Mouse (Mus musculus): ENCODE results near the gene Mpi. TPM values are rescaled to one million over a fixed set of nuclear protein-coding genes. Genes with fewer than 3 reads are reported as not detected.

The Mpi gene
- polyA plus RNA-seq, 1 experiment, result 102 TPM

- Histone ChIP-seq H3K27ac (ENCODE audit: insufficient read depth, low read length) (peak overlapping the region; percentile 11; the same call in 1 of the 2 replicates), H3K4me1 (ENCODE audit: control insufficient read depth, insufficient read depth, low read length) (no peaks in the 10 kb centered on the region), H3K4me3 (ENCODE audit: insufficient read depth, low read length) (peak overlapping the region; percentile 43)
- no peak for TF ChIP-seq CTCF (IDR thresholded peaks at IDR 0.05; ENCODE audit: extremely low read depth, insufficient read depth, low read length)
- no peak for TF ChIP-seq POLR2A (IDR thresholded peaks at IDR 0.05; ENCODE audit: extremely low read depth, insufficient read depth, low read length)
These were observed 49.5 kb downstream of the Mpi start for GRCm38 (mm10) chr9:57502911-57503621.

GRCm38 (mm10) chr9:57501861-57502260 is 50.7 kb downstream of the Mpi start:
- H3K4me3 ChIP-seq (ENCODE audit: insufficient read depth, low read length), result peak overlapping the region; percentile 43
- H3K27ac ChIP-seq (ENCODE audit: insufficient read depth, low read length), result no peak overlapping the region
- no peaks in the 10 kb centered on the region for H3K4me1 ChIP-seq (ENCODE audit: control insufficient read depth, insufficient read depth, low read length)
- TF ChIP-seq CTCF (IDR thresholded peaks at IDR 0.05; ENCODE audit: extremely low read depth, insufficient read depth, low read length) (no peak), POLR2A (IDR thresholded peaks at IDR 0.05; ENCODE audit: extremely low read depth, insufficient read depth, low read length) (no peak)

DNA sequence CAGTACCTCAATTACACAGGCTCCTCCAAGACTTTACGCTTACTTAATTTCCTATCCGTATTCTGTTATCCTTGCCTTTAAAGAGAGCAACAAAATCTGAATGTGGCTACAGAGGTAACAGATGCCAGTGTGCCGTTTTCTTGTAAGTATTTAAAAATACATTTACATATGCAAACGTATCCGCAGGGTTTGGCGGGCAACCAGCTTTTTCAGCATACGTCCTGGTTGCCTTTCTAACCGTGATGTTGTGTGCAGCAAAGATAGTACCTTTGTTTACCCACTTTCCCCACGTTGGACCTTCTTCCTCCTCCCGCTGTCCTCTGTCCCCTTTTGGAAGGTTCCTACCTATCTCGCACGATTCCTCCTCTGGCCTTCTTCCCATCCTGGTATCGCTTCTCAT is 51.1 kb downstream of the Mpi start:
- H3K4me1 ChIP-seq (ENCODE audit: control insufficient read depth, insufficient read depth, low read length), result no peaks in the 10 kb centered on the region
- TF ChIP-seq POLR2A (IDR thresholded peaks at IDR 0.05; ENCODE audit: extremely low read depth, insufficient read depth, low read length) (no peak), CTCF (IDR thresholded peaks at IDR 0.05; ENCODE audit: extremely low read depth, insufficient read depth, low read length) (no peak)
- peak overlapping the region; percentile 43 for H3K4me3 ChIP-seq (ENCODE audit: insufficient read depth, low read length)
- no peak overlapping the region for H3K27ac ChIP-seq (ENCODE audit: insufficient read depth, low read length)

DNA sequence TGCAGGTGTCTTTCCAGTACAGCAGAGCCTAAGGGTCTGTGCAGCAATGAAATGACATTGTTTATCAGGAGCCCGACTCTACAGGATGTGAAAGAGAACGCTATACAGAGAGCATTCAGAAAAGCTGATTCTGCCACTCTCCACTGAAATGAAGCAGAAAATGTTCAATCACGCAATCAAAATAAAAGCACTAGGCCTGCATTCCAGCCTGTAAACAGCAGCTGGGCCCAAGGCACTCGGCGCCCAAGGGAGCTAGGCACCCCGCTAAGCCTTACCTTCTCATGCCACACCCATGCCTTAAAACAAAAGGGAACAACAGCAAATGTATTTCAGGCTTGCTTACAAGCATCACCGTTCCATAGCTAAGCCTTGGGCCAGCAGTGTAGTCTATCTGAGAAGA is 54.0 kb downstream of the Mpi start:
- no peaks in the 10 kb centered on the region for H3K4me1 ChIP-seq (ENCODE audit: control insufficient read depth, insufficient read depth, low read length)
- H3K4me3 ChIP-seq (ENCODE audit: insufficient read depth, low read length), result no peak overlapping the region
- TF ChIP-seq POLR2A (IDR thresholded peaks at IDR 0.05; ENCODE audit: extremely low read depth, insufficient read depth, low read length) (no peak), CTCF (IDR thresholded peaks at IDR 0.05; ENCODE audit: extremely low read depth, insufficient read depth, low read length) (no peak)
- H3K27ac ChIP-seq (ENCODE audit: insufficient read depth, low read length), result no peak overlapping the region

GRCm38 (mm10) chr9:57497236-57497635 is 55.3 kb downstream of the Mpi start:
- TF ChIP-seq CTCF (IDR thresholded peaks at IDR 0.05; ENCODE audit: extremely low read depth, insufficient read depth, low read length) (no peak), POLR2A (IDR thresholded peaks at IDR 0.05; ENCODE audit: extremely low read depth, insufficient read depth, low read length) (no peak)
- Histone ChIP-seq H3K4me1 (ENCODE audit: control insufficient read depth, insufficient read depth, low read length) (no peaks in the 10 kb centered on the region), H3K27ac (ENCODE audit: insufficient read depth, low read length) (no peak overlapping the region), H3K4me3 (ENCODE audit: insufficient read depth, low read length) (no peak overlapping the region)

GRCm38 (mm10) chr9:57494970-57495369 is 57.6 kb downstream of the Mpi start:
- no peak overlapping the region for H3K4me3 ChIP-seq (ENCODE audit: insufficient read depth, low read length)
- H3K4me1 ChIP-seq (ENCODE audit: control insufficient read depth, insufficient read depth, low read length), result no peaks in the 10 kb centered on the region
- TF ChIP-seq POLR2A (IDR thresholded peaks at IDR 0.05; ENCODE audit: extremely low read depth, insufficient read depth, low read length), result no peak
- TF ChIP-seq CTCF (IDR thresholded peaks at IDR 0.05; ENCODE audit: extremely low read depth, insufficient read depth, low read length), result no peak
- H3K27ac ChIP-seq (ENCODE audit: insufficient read depth, low read length), result no peak overlapping the region

Other genes starting within 250 kb of the Mpi start
- gene Ppcdc, start 112.6 kb downstream of the Mpi start, polyA plus RNA-seq (2012; rRNA removed), result 22.2 and 22.9 TPM in 2 replicates
- gene Scamp5, start 84.7 kb downstream of the Mpi start, polyA plus RNA-seq (2012; rRNA removed), result 376 and 379 TPM in 2 replicates
- 15.1 and 16.0 TPM in 2 replicates for gene Rpp25, start 48.7 kb downstream of the Mpi start, polyA plus RNA-seq (2012; rRNA removed)
- gene Cox5a, start 31.5 kb downstream of the Mpi start, polyA plus RNA-seq (2012; rRNA removed), result 384 and 401 TPM in 2 replicates
- gene Fam219b, start 15.2 kb downstream of the Mpi start, polyA plus RNA-seq (2012; rRNA removed), result 9.5 and 10.9 TPM in 2 replicates
- gene Scamp2, start 8.2 kb upstream of the Mpi start, polyA plus RNA-seq (2012; rRNA removed), result 41.7 and 45.2 TPM in 2 replicates
- 54.5 and 59.9 TPM in 2 replicates for gene Ulk3, start 36.7 kb upstream of the Mpi start, polyA plus RNA-seq (2012; rRNA removed)
- 44.6 and 48.1 TPM in 2 replicates for gene Cplx3, start 53.5 kb upstream of the Mpi start, polyA plus RNA-seq (2012; rRNA removed)
- not detected in 2 replicates for gene Lman1l, start 68.0 kb upstream of the Mpi start, polyA plus RNA-seq (2012; rRNA removed)
- gene Csk, start 100.9 kb upstream of the Mpi start, polyA plus RNA-seq (2012; rRNA removed), result 34.2 and 35.7 TPM in 2 replicates
- gene Cyp1a2, start 130.9 kb upstream of the Mpi start, polyA plus RNA-seq (2012; rRNA removed), result not detected in 2 replicates
- gene Cyp1a1, start 135.2 kb upstream of the Mpi start, polyA plus RNA-seq (2012; rRNA removed), result 0.08 and 0.13 TPM in 2 replicates
- gene Edc3, start 155.8 kb upstream of the Mpi start, polyA plus RNA-seq (2012; rRNA removed), result 12.2 and 13.2 TPM in 2 replicates
- gene Clk3, start 213.1 kb upstream of the Mpi start, polyA plus RNA-seq (2012; rRNA removed), result 160 and 166 TPM in 2 replicates

Data from cortical plate, adult 2 months (tissue).